Comparison of ENCODE assay signal across 17 mouse cellular contexts in genomic region chr12:39729255-39729654, GRCm38 (mm10).
"Had no signal": no experiment of that assay in that cellular context is flagged by ENCODE, and none has a peak within 500 bp of the region (broad histone marks: within the 10 kb centered on the region; RNA-seq: fewer than 3 reads in every experiment).

No protein-coding gene starts in this region.

- ATAC-seq: liver, embryonic 12.5 days; liver, postnatal 0 days; lung, postnatal 0 days; midbrain, embryonic 13.5 days; midbrain, embryonic 15.5 days; midbrain, embryonic 16.5 days had no signal

- DNase-seq: left cerebral cortex, postnatal 4 days; liver; liver, embryonic 13.5 days; liver, postnatal 0 days; lung, adult 18-20 months; lung, adult 2 months; lung, embryonic 14.5 days; lung, postnatal 10 days; lung, postnatal 14 days; lung, postnatal 36 days; lung, postnatal 4 days; midbrain, embryonic 14.5 days had no signal
